Mouse (Mus musculus) brain, embryonic 14.5 days (tissue): ENCODE measurements around the gene Astn1.

ENCODE experiments used
- CTCF ChIP-seq: fragments of 200-500 bp; IDR thresholded peaks from 2 replicates; pipeline ENCODE4 v1.5.1; 2012; ENCODE audit warnings: inconsistent platforms, mild to moderate bottlenecking, moderate library complexity, borderline replicate concordance; ENCODE audit not compliant: insufficient read depth, insufficient read length; ENCODE audit errors: extremely low read depth
- POLR2A ChIP-seq: fragments of 200-500 bp; IDR thresholded peaks from 2 replicates; pipeline ENCODE4 v1.6.1; 2012; ENCODE audit warnings: mild to moderate bottlenecking, inconsistent platforms, borderline replicate concordance; ENCODE audit not compliant: poor library complexity, insufficient read depth, insufficient read length, severe bottlenecking; ENCODE audit errors: extremely low read depth

GRCm38 (mm10) chr1:158489521-158490021 is 127.5 kb downstream of the Astn1 start:
- TF ChIP-seq CTCF (no peak), POLR2A (no peak)
